Mouse (Mus musculus): ENCODE results near the gene Tert. TPM values are rescaled to one million over a fixed set of nuclear protein-coding genes. Genes with fewer than 3 reads are reported as not detected.

Gene Tert
- polyA plus RNA-seq, 1 experiment, result 0.46 TPM

- Histone ChIP-seq H3K79me3 (ENCODE audit: low read depth) (no peaks in the 10 kb centered on the region), H3K36me3 (ENCODE audit: control insufficient read depth, insufficient read depth) (no peaks in the 10 kb centered on the region), H3K79me2 (ENCODE audit: control insufficient read depth, insufficient read depth) (no peaks in the 10 kb centered on the region), H3ac (ENCODE audit: control insufficient read depth, insufficient read length, low read depth) (no peak overlapping the region), H3K27me3 (ENCODE audit: control insufficient read depth, insufficient read depth, insufficient read length) (peaks cover 3% of the 10 kb centered on the region), H3K4me3 (ENCODE audit: insufficient read depth, poor library complexity, severe bottlenecking) (no peak overlapping the region)
- TF ChIP-seq USF1 (IDR thresholded peaks at IDR 0.05; ENCODE audit: low read depth) (no peak), CTCF (IDR thresholded peaks at IDR 0.05; ENCODE audit: control insufficient read depth, insufficient read depth, insufficient read length) (no peak), MYOG (IDR thresholded peaks at IDR 0.05; ENCODE audit: control insufficient read depth, extremely low read depth, insufficient read length) (no peak), MAX (IDR thresholded peaks at IDR 0.05) (no peak), MYOD1 (IDR thresholded peaks at IDR 0.05; ENCODE audit: control insufficient read depth, insufficient read length, low read depth) (no peak), FOSL1 (IDR thresholded peaks at IDR 0.05; ENCODE audit: insufficient read depth, low read length, poor library complexity, severe bottlenecking) (no peak), CEBPB (IDR thresholded peaks at IDR 0.05; ENCODE audit: low read depth) (no peak)
Measured at GRCm38 (mm10) chr13:73653266-73653665, 26.6 kb downstream of the Tert start.

GRCm38 (mm10) chr13:73654976-73655375 is 28.3 kb downstream of the Tert start:
- Histone ChIP-seq H3K4me3 (ENCODE audit: insufficient read depth, poor library complexity, severe bottlenecking) (no peak overlapping the region), H3K79me3 (ENCODE audit: low read depth) (no peaks in the 10 kb centered on the region), H3K79me2 (ENCODE audit: control insufficient read depth, insufficient read depth) (no peaks in the 10 kb centered on the region), H3ac (ENCODE audit: control insufficient read depth, insufficient read length, low read depth) (no peak overlapping the region), H3K36me3 (ENCODE audit: control insufficient read depth, insufficient read depth) (no peaks in the 10 kb centered on the region), H3K27me3 (ENCODE audit: control insufficient read depth, insufficient read depth, insufficient read length) (peaks cover 3% of the 10 kb centered on the region)
- no peak for TF ChIP-seq CTCF (IDR thresholded peaks at IDR 0.05; ENCODE audit: control insufficient read depth, insufficient read depth, insufficient read length)
- no peak for TF ChIP-seq USF1 (IDR thresholded peaks at IDR 0.05; ENCODE audit: low read depth)
- TF ChIP-seq MYOD1 (IDR thresholded peaks at IDR 0.05; ENCODE audit: control insufficient read depth, insufficient read length, low read depth), result no peak
- TF ChIP-seq MAX (IDR thresholded peaks at IDR 0.05), result no peak

GRCm38 (mm10) chr13:73658953-73659352 is 32.2 kb downstream of the Tert start:
- peaks cover 6% of the 10 kb centered on the region for H3K27me3 ChIP-seq (ENCODE audit: control insufficient read depth, insufficient read depth, insufficient read length)
- no peaks in the 10 kb centered on the region for H3K79me3 ChIP-seq (ENCODE audit: low read depth)
- no peaks in the 10 kb centered on the region for H3K36me3 ChIP-seq (ENCODE audit: control insufficient read depth, insufficient read depth)
- no peak overlapping the region for H3ac ChIP-seq (ENCODE audit: control insufficient read depth, insufficient read length, low read depth)
- H3K79me2 ChIP-seq (ENCODE audit: control insufficient read depth, insufficient read depth), result no peaks in the 10 kb centered on the region
- no peak overlapping the region for H3K4me3 ChIP-seq (ENCODE audit: insufficient read depth, poor library complexity, severe bottlenecking)
- no peak for TF ChIP-seq USF1 (IDR thresholded peaks at IDR 0.05; ENCODE audit: low read depth)
- TF ChIP-seq MAX (IDR thresholded peaks at IDR 0.05), result no peak
- TF ChIP-seq CEBPB (IDR thresholded peaks at IDR 0.05; ENCODE audit: low read depth), result no peak
- no peak for TF ChIP-seq MYOD1 (IDR thresholded peaks at IDR 0.05; ENCODE audit: control insufficient read depth, insufficient read length, low read depth)
- no peak for TF ChIP-seq FOSL1 (IDR thresholded peaks at IDR 0.05; ENCODE audit: insufficient read depth, low read length, poor library complexity, severe bottlenecking)
- no peak for TF ChIP-seq MYOG (IDR thresholded peaks at IDR 0.05; ENCODE audit: control insufficient read depth, extremely low read depth, insufficient read length)
- TF ChIP-seq CTCF (IDR thresholded peaks at IDR 0.05; ENCODE audit: control insufficient read depth, insufficient read depth, insufficient read length), result no peak

GRCm38 (mm10) chr13:73660163-73660695 is 33.5 kb downstream of the Tert start:
- Histone ChIP-seq H3K79me3 (ENCODE audit: low read depth) (no peaks in the 10 kb centered on the region), H3K79me2 (ENCODE audit: control insufficient read depth, insufficient read depth) (no peaks in the 10 kb centered on the region), H3ac (ENCODE audit: control insufficient read depth, insufficient read length, low read depth) (no peak overlapping the region), H3K4me3 (ENCODE audit: insufficient read depth, poor library complexity, severe bottlenecking) (no peak overlapping the region), H3K36me3 (ENCODE audit: control insufficient read depth, insufficient read depth) (no peaks in the 10 kb centered on the region), H3K27me3 (ENCODE audit: control insufficient read depth, insufficient read depth, insufficient read length) (peaks cover 6% of the 10 kb centered on the region)
- TF ChIP-seq MYOD1 (IDR thresholded peaks at IDR 0.05; ENCODE audit: control insufficient read depth, insufficient read length, low read depth) (no peak), MYOG (IDR thresholded peaks at IDR 0.05; ENCODE audit: control insufficient read depth, extremely low read depth, insufficient read length) (no peak), USF1 (IDR thresholded peaks at IDR 0.05; ENCODE audit: low read depth) (no peak), CTCF (IDR thresholded peaks at IDR 0.05; ENCODE audit: control insufficient read depth, insufficient read depth, insufficient read length) (no peak), FOSL1 (IDR thresholded peaks at IDR 0.05; ENCODE audit: insufficient read depth, low read length, poor library complexity, severe bottlenecking) (no peak), MAX (IDR thresholded peaks at IDR 0.05) (no peak)

- Histone ChIP-seq H3K36me3 (ENCODE audit: control insufficient read depth, insufficient read depth) (no peaks in the 10 kb centered on the region), H3K79me2 (ENCODE audit: control insufficient read depth, insufficient read depth) (no peaks in the 10 kb centered on the region), H3K27me3 (ENCODE audit: control insufficient read depth, insufficient read depth, insufficient read length) (peaks cover 44% of the 10 kb centered on the region), H3K79me3 (ENCODE audit: low read depth) (no peaks in the 10 kb centered on the region), H3K4me3 (ENCODE audit: insufficient read depth, poor library complexity, severe bottlenecking) (no peak overlapping the region), H3ac (ENCODE audit: control insufficient read depth, insufficient read length, low read depth) (no peak overlapping the region)
- TF ChIP-seq CEBPB (IDR thresholded peaks at IDR 0.05; ENCODE audit: low read depth) (no peak), MAX (IDR thresholded peaks at IDR 0.05) (no peak)
Measured at GRCm38 (mm10) chr13:73675161-73675560, 48.5 kb downstream of the Tert start.

DNA sequence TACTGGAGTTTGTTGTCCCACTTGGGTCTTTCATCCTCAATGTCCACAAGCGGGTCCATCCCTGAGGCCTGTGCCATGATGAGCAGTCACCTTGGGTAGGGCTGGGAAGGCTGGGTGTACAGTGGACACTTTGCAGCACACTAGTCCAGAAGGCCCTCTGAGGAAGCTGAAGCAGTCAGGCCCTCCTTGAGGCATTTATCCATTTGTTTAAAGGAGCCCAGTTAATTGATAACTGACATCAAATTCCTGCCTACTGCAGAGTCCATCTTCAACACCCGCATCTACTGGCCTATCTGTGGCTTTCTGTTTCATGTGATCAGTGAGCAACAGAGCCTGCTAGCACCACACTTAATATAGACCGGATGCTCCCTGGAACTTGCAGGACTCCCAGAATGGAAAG is 51.1 kb downstream of the Tert start, which contains the start of gene Slc6a18:
Slc6a18 (minus strand) TSS at position 171 of the 400 bp plus-strand sequence.
- H3ac ChIP-seq (ENCODE audit: control insufficient read depth, insufficient read length, low read depth), result no peak within 1 kb of the TSS
- H3K4me3 ChIP-seq (ENCODE audit: insufficient read depth, poor library complexity, severe bottlenecking), result no peak within 1 kb of the TSS
- H3K27me3 ChIP-seq (ENCODE audit: control insufficient read depth, insufficient read depth, insufficient read length), result peaks cover 38% of the 10 kb centered on the region
- no peaks in the 10 kb centered on the region for H3K79me3 ChIP-seq (ENCODE audit: low read depth)
- H3K36me3 ChIP-seq (ENCODE audit: control insufficient read depth, insufficient read depth), result no peaks in the 10 kb centered on the region
- no peak for TF ChIP-seq USF1 (IDR thresholded peaks at IDR 0.05; ENCODE audit: low read depth)
- no peak for TF ChIP-seq FOSL1 (IDR thresholded peaks at IDR 0.05; ENCODE audit: insufficient read depth, low read length, poor library complexity, severe bottlenecking)
- TF ChIP-seq CEBPB (IDR thresholded peaks at IDR 0.05; ENCODE audit: low read depth), result no peak
- no peak for TF ChIP-seq MAX (IDR thresholded peaks at IDR 0.05)
- no peak for TF ChIP-seq CTCF (IDR thresholded peaks at IDR 0.05; ENCODE audit: control insufficient read depth, insufficient read depth, insufficient read length)
- TF ChIP-seq MYOD1 (IDR thresholded peaks at IDR 0.05; ENCODE audit: control insufficient read depth, insufficient read length, low read depth), result no peak
- no peak for TF ChIP-seq MYOG (IDR thresholded peaks at IDR 0.05; ENCODE audit: control insufficient read depth, extremely low read depth, insufficient read length)
- no peaks in the 10 kb centered on the region for H3K79me2 ChIP-seq (ENCODE audit: control insufficient read depth, insufficient read depth)
